Mouse (Mus musculus) hindbrain, embryonic 14.5 days (tissue): ENCODE data around the gene Cgnl1. TPM values are rescaled to one million over a fixed set of nuclear protein-coding genes. Genes with fewer than 3 reads are reported as not detected.

ENCODE experiments used
- ATAC-seq: fragments of 200-750 bp; cut with Nextera tagmentation; 2 replicates; pipeline ENCODE4 v1.8.0; 2017; ENCODE audit warnings: moderate number of reproducible peaks, mild to moderate bottlenecking, moderate TSS enrichment, moderate library complexity; ENCODE audit not compliant: low FRiP score
- DNase-seq: peaks from one replicate; pipeline ENCODE4 v3.0.0-alpha.2; 2015; ENCODE audit warnings: low spot score
- H3K27ac ChIP-seq: fragments of 300-500 bp; sonication (generic); 2 replicates; pipeline ENCODE4 v1.5.1; 2014; ENCODE audit warnings: mild to moderate bottlenecking, moderate library complexity
- H3K27me3 ChIP-seq: fragments of 300-500 bp; sonication (generic); 2 replicates; pipeline ENCODE4 v1.6.1; 2014; ENCODE audit warnings: mild to moderate bottlenecking, low read length, mixed read lengths; ENCODE audit not compliant: control insufficient read depth, insufficient read depth
- H3K36me3 ChIP-seq: fragments of 300-500 bp; sonication (generic); replicated peaks from 2 replicates; pipeline ENCODE4 v1.6.1; 2014; ENCODE audit not compliant: control insufficient read depth, insufficient read depth
- H3K4me1 ChIP-seq: fragments of 300-500 bp; sonication (generic); replicated peaks from 2 replicates; pipeline ENCODE4 v1.6.1; 2014; ENCODE audit warnings: antibody characterized with exemption, low read length, mixed read lengths; ENCODE audit not compliant: control insufficient read depth, insufficient read depth
- H3K4me2 ChIP-seq: fragments of 300-500 bp; sonication (generic); replicated peaks from 2 replicates; pipeline ENCODE4 v1.6.1; 2014; ENCODE audit warnings: mild to moderate bottlenecking, moderate library complexity
- H3K4me3 ChIP-seq: fragments of 300-500 bp; sonication (generic); replicated peaks from 2 replicates; pipeline ENCODE4 v1.5.1; 2014; ENCODE audit warnings: mild to moderate bottlenecking, low read length
- H3K9ac ChIP-seq: fragments of 300-500 bp; sonication (generic); 2 replicates; pipeline ENCODE4 v1.6.1; 2014
- H3K9me3 ChIP-seq: fragments of 300-500 bp; sonication (generic); 2 replicates; pipeline ENCODE4 v1.6.1; 2016; ENCODE audit warnings: low read length; ENCODE audit not compliant: control insufficient read depth
- WGBS: fragments of 180-500 bp; shearing (Covaris S2); extraction: QIAGEN DNeasy Blood & Tissue Kit; methylation state at CpG from one replicate; pipeline ENCODE4 v1.1.7; 2014; 5-methylcytosine and 5-hydroxymethylcytosine counted together
- polyA plus RNA-seq: library from polyadenylated mRNA; unstranded; fragments of >200 nt; fragmentation: Nextera tagmentation; extraction: Ambion mirVana; gene quantifications from 2 replicates; pipeline ENCODE4 v1.2.1, GENCODE M21; 2014

Cgnl1 gene
- polyA plus RNA-seq, 1 experiment from 2014 or later, result 7.2 TPM

DNA sequence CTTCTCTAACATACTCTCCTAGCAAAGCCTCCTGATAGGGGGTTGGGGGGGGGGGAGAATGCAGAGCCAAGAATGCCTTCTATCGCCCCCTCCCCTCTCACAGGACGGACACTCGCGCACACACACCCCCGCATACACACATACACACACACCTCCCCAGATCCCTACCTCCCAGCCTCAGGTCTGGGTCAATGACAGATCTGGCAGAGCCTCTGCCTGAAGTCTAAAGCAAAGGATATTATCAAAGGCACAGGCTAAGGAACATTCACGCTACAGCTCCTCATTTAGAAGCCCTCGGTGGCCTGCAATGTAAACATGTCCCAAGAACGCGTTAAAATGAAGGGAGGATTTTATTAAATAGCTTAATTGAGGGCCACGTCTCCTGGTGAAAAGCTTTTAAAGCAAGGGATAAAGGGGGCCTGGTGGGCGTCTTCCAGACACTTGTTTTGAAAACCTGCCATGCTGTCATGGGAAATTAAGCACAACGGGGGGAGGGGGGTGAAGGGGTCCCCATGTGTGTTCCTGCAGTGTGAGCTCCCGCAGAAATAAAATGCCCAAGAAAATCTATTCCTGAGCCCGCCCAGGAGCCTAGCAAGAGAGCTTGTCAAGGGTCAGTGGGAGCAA, 10.8 kb downstream of the Cgnl1 start:
- H3K36me3 ChIP-seq, result no peaks in the 10 kb centered on the region
- DNase-seq, result no peak
- H3K4me3 ChIP-seq, result no peak overlapping the region
- peak overlapping the region; percentile 15 for H3K4me2 ChIP-seq
- H3K9ac ChIP-seq, result no peak overlapping the region
- H3K4me1 ChIP-seq, result peaks cover 21% of the 10 kb centered on the region
- H3K27me3 ChIP-seq, result peaks cover 16% of the 10 kb centered on the region
- no peaks in the 10 kb centered on the region for H3K9me3 ChIP-seq
- ATAC-seq, result no peak
- no peak overlapping the region for H3K27ac ChIP-seq
- WGBS, result 10% methylated on average over 14 of the region's 14 CpGs

DNA sequence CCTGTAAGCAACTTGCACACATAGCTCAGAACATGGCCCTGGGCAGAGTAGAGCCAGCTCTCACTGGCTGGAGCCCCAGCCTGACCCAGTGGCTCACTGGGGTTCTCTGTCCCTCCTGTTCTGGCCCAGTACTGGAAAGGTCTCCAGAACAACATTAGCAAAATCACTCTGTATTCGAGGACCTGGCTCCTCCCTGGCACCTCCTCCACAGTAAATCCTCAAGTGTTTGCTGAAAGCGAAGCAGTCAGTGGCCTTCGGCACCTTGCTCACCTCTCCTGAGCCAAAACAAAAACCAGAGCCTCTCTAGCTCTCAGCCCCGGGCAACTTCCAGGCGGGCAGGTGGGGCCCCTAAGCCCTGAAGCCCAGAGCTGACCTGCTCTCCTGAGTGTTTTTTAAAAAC, 11.5 kb downstream of the Cgnl1 start:
- ATAC-seq, result no peak
- 37% methylated on average over 5 of the region's 5 CpGs for WGBS
- no peak overlapping the region for H3K9ac ChIP-seq
- DNase-seq, result no peak
- no peaks in the 10 kb centered on the region for H3K9me3 ChIP-seq
- no peak overlapping the region for H3K4me2 ChIP-seq
- H3K4me1 ChIP-seq, result peaks cover 21% of the 10 kb centered on the region
- H3K27me3 ChIP-seq, result peaks cover 16% of the 10 kb centered on the region
- H3K4me3 ChIP-seq, result no peak overlapping the region
- no peaks in the 10 kb centered on the region for H3K36me3 ChIP-seq
- no peak overlapping the region for H3K27ac ChIP-seq

DNA sequence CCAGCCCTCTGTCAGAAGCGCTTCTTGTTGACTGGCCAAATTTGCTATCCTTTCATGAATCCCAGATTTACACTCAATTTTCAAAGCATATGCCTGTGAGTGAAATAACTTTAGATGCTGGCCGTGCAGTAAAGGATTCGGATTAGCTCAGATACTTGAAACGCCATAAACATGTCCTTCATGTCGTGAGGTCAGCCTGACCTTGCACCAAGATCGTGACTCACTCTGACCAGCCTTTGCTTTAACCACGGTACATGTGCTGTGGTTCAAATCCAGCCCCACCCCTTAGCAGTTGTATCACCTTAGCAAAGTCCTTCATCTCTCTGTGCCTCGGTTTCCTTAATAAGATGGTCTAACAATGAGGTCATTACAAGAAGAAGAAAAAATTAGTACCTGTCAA, 14.0 kb downstream of the Cgnl1 start:
- H3K4me3 ChIP-seq, result no peak overlapping the region
- H3K4me1 ChIP-seq, result peaks cover 21% of the 10 kb centered on the region
- H3K36me3 ChIP-seq, result no peaks in the 10 kb centered on the region
- no peak for DNase-seq
- H3K4me2 ChIP-seq, result no peak overlapping the region
- H3K9me3 ChIP-seq, result no peaks in the 10 kb centered on the region
- no peak overlapping the region for H3K27ac ChIP-seq
- H3K27me3 ChIP-seq, result peaks cover 16% of the 10 kb centered on the region
- WGBS, result 82% methylated on average over 8 of the region's 8 CpGs
- no peak for ATAC-seq
- H3K9ac ChIP-seq, result no peak overlapping the region

DNA sequence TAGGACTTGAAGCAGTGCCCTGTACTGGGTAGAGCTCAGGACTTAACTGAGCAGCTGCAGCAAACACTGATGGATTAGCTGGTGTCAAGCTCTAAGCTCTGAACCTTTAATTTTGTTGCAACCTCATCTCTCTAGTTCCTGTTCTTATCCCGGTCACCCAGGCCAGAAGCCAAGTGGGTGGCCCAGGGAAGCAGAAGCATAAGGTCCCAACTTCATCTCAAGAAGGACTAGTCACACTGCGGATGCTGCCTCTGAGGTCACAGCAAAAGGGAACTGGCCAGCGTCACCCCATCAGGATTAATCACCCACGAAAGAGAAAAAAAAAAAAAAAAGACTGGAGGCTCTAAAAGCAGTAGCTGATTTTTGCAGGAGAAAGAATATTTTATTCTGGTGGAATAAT, 14.5 kb downstream of the Cgnl1 start:
- ATAC-seq, result no peak
- Histone ChIP-seq H3K27ac (no peak overlapping the region), H3K9me3 (no peaks in the 10 kb centered on the region), H3K4me3 (no peak overlapping the region), H3K4me2 (no peak overlapping the region), H3K36me3 (no peaks in the 10 kb centered on the region), H3K27me3 (peaks cover 16% of the 10 kb centered on the region), H3K4me1 (peaks cover 21% of the 10 kb centered on the region), H3K9ac (no peak overlapping the region)
- 51% methylated on average over 4 of the region's 4 CpGs for WGBS
- no peak for DNase-seq

DNA sequence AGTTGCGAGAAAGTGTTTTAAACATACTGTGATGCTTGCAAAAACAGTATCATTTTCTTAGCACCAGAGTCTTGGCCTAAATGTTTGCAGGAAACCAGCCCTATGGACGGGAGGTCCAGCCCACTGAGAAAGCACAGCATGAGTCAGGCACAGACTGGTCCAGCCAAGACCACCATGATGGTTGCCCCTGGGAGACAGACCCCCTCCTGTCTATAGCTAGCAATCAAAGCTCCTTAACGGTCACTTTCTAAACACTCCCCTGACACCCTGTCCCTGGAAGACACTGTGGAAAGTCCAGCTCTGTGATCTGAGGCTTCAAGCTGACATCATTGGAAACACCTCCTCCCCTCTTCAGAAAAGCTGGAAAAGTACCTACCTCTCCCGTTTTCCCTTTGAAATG, 17.4 kb downstream of the Cgnl1 start:
- H3K4me1 ChIP-seq, result peaks cover 8% of the 10 kb centered on the region; the same call in 1 of the 2 replicates
- H3K36me3 ChIP-seq, result no peaks in the 10 kb centered on the region
- H3K4me2 ChIP-seq, result no peak overlapping the region
- no peak overlapping the region for H3K4me3 ChIP-seq
- no peak overlapping the region for H3K9ac ChIP-seq
- peaks cover 16% of the 10 kb centered on the region for H3K27me3 ChIP-seq
- ATAC-seq (no peak), DNase-seq (no peak)
- no peak overlapping the region for H3K27ac ChIP-seq
- 57% methylated on average over 4 of the region's 4 CpGs for WGBS
- no peaks in the 10 kb centered on the region for H3K9me3 ChIP-seq

DNA sequence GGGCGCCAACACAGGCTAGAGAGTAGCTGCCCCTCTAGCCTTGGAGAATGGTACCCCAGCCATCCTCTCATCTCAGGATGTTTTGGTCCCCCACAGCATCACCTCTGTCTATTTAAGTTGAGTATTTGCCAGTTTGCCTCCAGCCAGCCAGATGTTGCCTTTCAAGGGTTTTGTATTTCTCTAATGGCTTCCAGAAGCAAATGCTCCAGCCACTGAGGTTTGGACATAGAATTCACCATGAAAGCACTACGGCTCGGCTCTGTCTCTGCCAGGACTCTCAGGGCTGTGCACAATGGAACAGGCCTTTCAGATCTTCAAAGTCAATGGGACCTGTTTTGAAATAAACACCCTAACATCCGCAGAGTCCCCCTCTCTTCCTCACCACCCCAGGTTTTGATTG, 17.9 kb downstream of the Cgnl1 start:
- H3K9me3 ChIP-seq, result no peaks in the 10 kb centered on the region
- H3K4me1 ChIP-seq, result peaks cover 8% of the 10 kb centered on the region; the same call in 1 of the 2 replicates
- H3K4me2 ChIP-seq, result no peak overlapping the region
- H3K36me3 ChIP-seq, result no peaks in the 10 kb centered on the region
- no peak overlapping the region for H3K27ac ChIP-seq
- H3K4me3 ChIP-seq, result no peak overlapping the region
- 61% methylated on average over 4 of the region's 4 CpGs for WGBS
- peaks cover 15% of the 10 kb centered on the region for H3K27me3 ChIP-seq
- ATAC-seq, result no peak
- H3K9ac ChIP-seq, result no peak overlapping the region
- DNase-seq, result no peak

DNA sequence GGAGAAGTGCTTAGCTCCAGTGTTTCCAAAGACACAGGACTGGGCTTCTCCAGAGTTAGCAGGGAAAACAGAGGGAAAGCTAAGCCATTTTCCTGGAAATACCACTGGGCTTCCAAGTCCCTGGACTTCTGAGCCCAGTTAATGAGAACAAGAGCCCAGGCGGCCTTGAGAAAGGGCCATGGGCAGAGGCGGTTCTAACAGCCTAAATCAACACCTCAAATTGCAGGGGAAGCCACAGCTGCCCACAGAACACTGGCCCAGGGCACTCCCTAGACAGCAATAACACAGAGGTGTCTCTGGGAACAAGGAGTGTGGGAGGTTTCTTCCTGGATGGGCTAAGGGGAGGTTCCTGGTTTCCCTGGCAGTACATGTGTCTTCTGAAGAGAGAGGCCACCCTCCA, 18.3 kb downstream of the Cgnl1 start:
- Histone ChIP-seq H3K27ac (no peak overlapping the region), H3K9ac (no peak overlapping the region)
- WGBS, result 44% methylated on average over 2 of the region's 2 CpGs

DNA sequence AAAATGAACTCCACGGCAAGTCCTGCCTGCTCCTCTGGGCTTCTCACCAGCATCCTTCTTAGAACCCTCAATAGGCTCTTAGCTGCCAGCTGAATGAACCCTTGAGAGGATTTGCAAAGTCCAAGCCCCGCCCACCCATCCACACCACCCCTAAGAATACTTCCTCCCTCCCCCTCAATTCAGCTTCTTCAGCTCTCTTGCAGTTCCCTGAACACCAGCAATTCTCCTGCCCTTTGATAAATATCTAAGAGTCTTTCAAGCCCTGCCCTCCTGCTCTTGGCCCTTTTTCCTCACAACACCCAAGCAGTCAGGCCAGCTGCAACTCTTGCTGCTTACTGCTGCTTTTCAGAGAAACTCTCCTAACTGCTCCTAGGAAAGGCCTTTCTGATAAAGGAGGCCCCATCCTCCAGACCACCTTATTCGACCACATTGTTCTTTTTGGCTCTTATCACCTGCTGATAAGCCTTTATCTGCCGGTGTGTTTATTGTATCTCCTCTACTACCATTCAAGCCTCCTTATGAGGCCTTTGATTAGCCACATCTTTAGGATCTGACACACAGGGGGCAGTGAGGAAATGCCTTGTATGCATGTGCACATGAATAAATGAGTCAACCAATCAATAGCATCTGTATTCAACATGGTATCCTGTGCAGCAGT, 21.3 kb downstream of the Cgnl1 start:
- Histone ChIP-seq H3K4me2 (no peak overlapping the region), H3K9ac (no peak overlapping the region), H3K27ac (no peak overlapping the region), H3K9me3 (no peaks in the 10 kb centered on the region), H3K4me1 (peaks cover 8% of the 10 kb centered on the region; the same call in 1 of the 2 replicates), H3K27me3 (no peaks in the 10 kb centered on the region), H3K36me3 (no peaks in the 10 kb centered on the region), H3K4me3 (no peak overlapping the region)
- DNase-seq (no peak), ATAC-seq (no peak)
- 12% methylated on average over 4 of the region's 4 CpGs for WGBS

More for the DNA sequence above, 18.3 kb downstream of the Cgnl1 start:
- H3K27me3 ChIP-seq, result peaks cover 11% of the 10 kb centered on the region; the same call in 1 of the 2 replicates
- DNase-seq (no peak), ATAC-seq (no peak)
- no peaks in the 10 kb centered on the region for H3K9me3 ChIP-seq
- H3K4me1 ChIP-seq, result peaks cover 8% of the 10 kb centered on the region; the same call in 1 of the 2 replicates
- no peaks in the 10 kb centered on the region for H3K36me3 ChIP-seq
- H3K4me3 ChIP-seq, result no peak overlapping the region
- no peak overlapping the region for H3K4me2 ChIP-seq

DNA sequence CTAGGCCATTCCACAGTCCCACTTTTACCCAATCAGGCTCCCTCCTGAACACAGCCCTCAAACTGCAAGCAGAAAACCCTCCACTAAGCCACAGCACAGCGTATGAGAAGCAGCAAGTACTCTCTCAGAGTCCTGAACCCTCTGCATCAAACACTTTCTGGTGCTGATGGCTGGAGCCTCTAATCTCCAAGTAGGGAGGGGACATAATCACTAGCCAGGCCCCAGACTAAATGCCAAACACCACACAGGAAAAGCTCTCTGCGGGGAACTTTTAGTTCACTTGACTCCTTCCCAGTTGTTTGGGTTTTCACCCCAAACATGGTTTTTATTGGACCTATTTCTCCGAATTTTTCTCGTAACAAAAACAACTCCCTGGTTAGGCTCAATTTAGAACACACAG, 25.0 kb downstream of the Cgnl1 start:
- WGBS, result 68% methylated on average over 4 of the region's 4 CpGs
- Histone ChIP-seq H3K36me3 (no peaks in the 10 kb centered on the region), H3K27ac (no peak overlapping the region), H3K9me3 (no peaks in the 10 kb centered on the region), H3K4me2 (no peak overlapping the region), H3K27me3 (no peaks in the 10 kb centered on the region), H3K9ac (no peak overlapping the region), H3K4me1 (peaks cover 8% of the 10 kb centered on the region; the same call in 1 of the 2 replicates), H3K4me3 (no peak overlapping the region)
- DNase-seq (no peak), ATAC-seq (no peak)
